Mouse (Mus musculus): Measurements from ENCODE around the gene Gm20883.
"Not testable (repeated sequence)": the region's sequence is repeated elsewhere in the genome, so short reads cannot be mapped to it uniquely, and the experiment has no call there.

- not testable (repeated sequence) for TF ChIP-seq POU5F1 (IDR thresholded peaks at IDR 0.05; ENCODE audit: borderline replicate concordance, low read length); CTCF (conservative IDR thresholded peaks at IDR 0.05; ENCODE audit: low read length)
Measured at GRCm38 (mm10) chrY:50607951-50608350, at the start of gene Gm20883.
